Mouse (Mus musculus): Measurements from ENCODE around the gene Syndig1. TPM values are rescaled to one million over a fixed set of nuclear protein-coding genes. Genes with fewer than 3 reads are reported as not detected.

Gene Syndig1
- polyA plus RNA-seq, 1 experiment from 2014 or later, result 16.6 TPM

DNA sequence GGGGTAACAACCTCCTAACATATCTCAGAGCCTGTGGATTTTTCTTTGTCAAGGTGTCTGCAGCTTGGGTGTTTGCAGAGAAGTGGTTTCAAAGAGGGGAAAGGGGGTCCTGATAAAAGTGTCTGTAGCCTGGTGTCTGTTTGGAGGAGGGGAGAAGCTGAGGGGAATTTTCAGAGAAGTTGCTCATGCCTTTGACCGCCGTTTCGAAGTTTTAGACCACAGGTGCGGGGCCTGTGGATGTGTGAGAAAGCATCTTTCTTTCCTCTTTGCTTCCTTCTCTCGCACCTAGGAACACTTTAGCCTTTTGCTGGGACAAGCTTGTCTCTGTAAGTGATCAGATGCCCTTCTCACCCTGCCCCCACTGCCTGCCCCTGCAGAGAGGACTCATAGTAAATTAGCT is 3.3 kb downstream of the Syndig1 start:
- H3K27me3 ChIP-seq, result peaks cover 11% of the 10 kb centered on the region; the same call in 1 of the 2 replicates
- peak overlapping the region; percentile 65; the same call in 1 of the 2 replicates for H3K9ac ChIP-seq (replicated peaks)
- no peaks in the 10 kb centered on the region for H3K36me3 ChIP-seq
- peaks cover 26% of the 10 kb centered on the region for H3K4me1 ChIP-seq
- no peaks in the 10 kb centered on the region for H3K9me3 ChIP-seq
- no peak for ATAC-seq (replicated peaks)
- H3K27ac ChIP-seq (replicated peaks), result no peak overlapping the region
- H3K4me3 ChIP-seq, result peak overlapping the region; percentile 63
- peak overlapping the region; percentile 96 for H3K4me2 ChIP-seq (replicated peaks)
- 18% methylated on average over 5 of the region's 5 CpGs for WGBS

DNA sequence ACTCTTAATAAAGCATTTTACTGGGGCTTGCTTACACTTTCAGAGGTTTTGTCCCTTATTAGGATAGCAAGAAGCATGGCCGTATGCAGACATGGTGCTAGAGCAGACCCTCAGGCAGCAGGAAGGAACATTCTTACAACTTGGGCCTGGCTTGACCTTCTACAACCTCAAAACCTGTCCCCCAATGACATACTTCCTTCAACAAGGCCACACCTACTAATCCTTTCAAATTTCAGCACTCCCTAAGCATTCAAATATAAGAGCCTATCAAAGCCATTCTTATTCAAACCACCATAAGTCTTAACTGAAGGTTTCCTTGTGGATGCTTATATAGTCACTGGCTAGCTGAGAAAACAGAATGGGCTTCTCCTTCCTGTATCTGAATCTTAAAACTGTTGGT is 6.1 kb downstream of the Syndig1 start:
- WGBS, result 91% methylated on average over 1 of the region's 1 CpGs
- H3K9me3 ChIP-seq, result no peaks in the 10 kb centered on the region
- H3K27ac ChIP-seq (replicated peaks), result no peak overlapping the region
- no peak overlapping the region for H3K9ac ChIP-seq (replicated peaks)
- no peak overlapping the region for H3K4me2 ChIP-seq (replicated peaks)
- no peak overlapping the region for H3K4me3 ChIP-seq
- ATAC-seq (replicated peaks), result no peak
- no peaks in the 10 kb centered on the region for H3K36me3 ChIP-seq
- peaks cover 23% of the 10 kb centered on the region for H3K4me1 ChIP-seq
- peaks cover 11% of the 10 kb centered on the region; the same call in 1 of the 2 replicates for H3K27me3 ChIP-seq

DNA sequence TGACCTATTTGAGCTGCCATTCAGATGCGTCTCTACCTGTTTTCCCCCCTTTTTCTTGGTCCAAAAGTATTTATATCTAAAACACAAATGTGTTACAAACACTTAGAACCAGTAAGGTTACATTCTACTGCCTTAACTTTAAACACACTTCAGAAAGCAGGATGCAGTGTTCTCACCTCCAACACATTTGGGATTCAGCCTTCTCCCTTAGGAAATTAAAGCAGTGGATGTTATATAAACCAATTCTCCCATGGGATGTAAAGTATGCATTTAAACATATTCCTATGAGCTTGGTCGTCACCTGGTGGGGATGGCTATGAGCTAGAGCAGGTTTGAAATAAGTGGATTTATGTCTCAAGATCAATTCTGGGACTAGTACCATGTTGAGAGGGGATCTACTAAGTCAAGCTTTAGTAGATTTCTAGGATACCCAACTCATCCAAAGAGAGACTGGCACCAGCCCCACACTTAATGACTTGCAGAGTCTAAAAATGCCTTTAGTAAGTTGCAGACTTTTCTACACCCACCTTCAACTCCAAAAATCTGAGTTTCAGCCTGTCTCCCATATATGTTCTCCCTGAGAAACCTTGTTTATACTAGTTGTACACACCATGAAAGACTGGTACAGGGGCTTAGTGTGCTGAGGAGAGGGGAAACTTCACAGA is 7.6 kb downstream of the Syndig1 start:
- no peak overlapping the region for H3K4me2 ChIP-seq (replicated peaks)
- no peaks in the 10 kb centered on the region for H3K36me3 ChIP-seq
- H3K27me3 ChIP-seq, result peaks cover 11% of the 10 kb centered on the region; the same call in 1 of the 2 replicates
- H3K9me3 ChIP-seq, result no peaks in the 10 kb centered on the region
- ATAC-seq (replicated peaks), result no peak
- H3K9ac ChIP-seq (replicated peaks), result no peak overlapping the region
- 89% methylated on average over 2 of the region's 2 CpGs for WGBS
- H3K27ac ChIP-seq (replicated peaks), result no peak overlapping the region
- H3K4me1 ChIP-seq, result peaks cover 11% of the 10 kb centered on the region
- no peak overlapping the region for H3K4me3 ChIP-seq

DNA sequence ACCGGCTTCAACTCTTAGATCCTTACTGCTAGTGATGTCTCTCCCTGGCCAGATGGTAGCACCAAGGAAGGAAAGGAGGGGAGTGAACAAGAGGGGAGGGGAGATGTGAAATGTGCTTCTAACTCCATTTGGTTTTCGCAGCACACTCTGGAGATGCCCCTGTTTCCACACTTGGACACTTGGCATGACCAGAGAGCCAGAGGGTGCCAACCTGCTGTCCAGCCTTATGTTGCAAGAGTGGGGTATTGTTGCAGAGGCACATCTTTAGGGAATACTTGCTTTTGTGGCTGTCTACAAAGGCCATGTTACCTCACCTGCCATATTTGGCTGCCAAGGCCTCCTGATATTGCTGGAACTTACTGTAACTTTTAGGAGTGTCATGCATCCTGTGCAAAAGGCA is 10.7 kb downstream of the Syndig1 start:
- Histone ChIP-seq H3K4me1 (no peaks in the 10 kb centered on the region), H3K27ac (replicated peaks) (no peak overlapping the region), H3K27me3 (no peaks in the 10 kb centered on the region), H3K9ac (replicated peaks) (no peak overlapping the region), H3K4me2 (replicated peaks) (no peak overlapping the region), H3K9me3 (no peaks in the 10 kb centered on the region), H3K36me3 (no peaks in the 10 kb centered on the region), H3K4me3 (no peak overlapping the region)
- WGBS, result 89% methylated on average over 2 of the region's 2 CpGs
- no peak for ATAC-seq (replicated peaks)

DNA sequence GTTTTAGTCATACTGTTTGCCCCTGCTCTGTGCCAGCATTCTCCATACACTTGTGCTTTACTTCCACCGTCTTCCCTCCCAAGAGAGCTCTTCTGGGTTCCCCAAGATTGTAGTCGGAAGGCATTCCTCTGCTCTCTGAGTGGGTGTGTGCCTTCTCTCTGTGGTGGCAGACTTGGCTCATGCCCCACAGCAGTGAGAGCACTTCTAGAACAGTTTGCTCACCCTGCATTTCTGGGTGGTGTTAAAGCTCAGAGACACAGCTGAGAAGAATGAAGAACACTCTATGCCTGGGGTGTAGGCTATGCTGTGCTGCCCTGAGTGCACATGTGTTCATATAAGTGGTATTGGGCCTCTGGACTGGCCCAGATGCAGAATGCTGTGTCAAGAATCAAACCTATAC is 15.6 kb downstream of the Syndig1 start:
- Histone ChIP-seq H3K27me3 (no peaks in the 10 kb centered on the region), H3K4me3 (no peak overlapping the region), H3K4me2 (replicated peaks) (no peak overlapping the region), H3K9ac (replicated peaks) (no peak overlapping the region), H3K27ac (replicated peaks) (no peak overlapping the region), H3K36me3 (no peaks in the 10 kb centered on the region), H3K9me3 (no peaks in the 10 kb centered on the region), H3K4me1 (no peaks in the 10 kb centered on the region)
- ATAC-seq (replicated peaks), result no peak
- WGBS, result 77% methylated on average over 2 of the region's 2 CpGs

DNA sequence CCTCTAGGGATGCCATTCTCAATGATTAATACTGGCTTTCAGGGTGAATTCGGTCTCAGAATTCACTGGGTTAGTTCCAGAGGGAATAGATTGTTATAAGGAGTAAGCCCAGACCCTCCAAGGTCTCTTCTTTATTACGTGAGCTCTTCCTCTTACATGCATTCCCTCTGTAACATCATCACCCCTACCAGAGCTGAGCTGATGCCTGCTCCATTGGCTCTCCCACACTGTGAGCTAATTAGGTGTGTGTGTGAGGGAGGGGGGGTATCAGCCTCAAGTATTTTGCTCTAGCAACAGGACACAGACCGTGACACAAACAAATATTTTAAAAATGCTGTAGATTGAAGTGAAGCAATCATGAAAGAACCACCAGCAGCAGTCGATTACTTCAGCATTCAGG is 19.8 kb downstream of the Syndig1 start:
- ATAC-seq (replicated peaks), result no peak
- no peak overlapping the region for H3K27ac ChIP-seq (replicated peaks)
- no peaks in the 10 kb centered on the region for H3K9me3 ChIP-seq
- 72% methylated on average over 4 of the region's 4 CpGs for WGBS
- no peak overlapping the region for H3K4me3 ChIP-seq
- H3K27me3 ChIP-seq, result no peaks in the 10 kb centered on the region
- H3K9ac ChIP-seq (replicated peaks), result no peak overlapping the region
- H3K36me3 ChIP-seq, result no peaks in the 10 kb centered on the region
- no peak overlapping the region for H3K4me2 ChIP-seq (replicated peaks)
- no peaks in the 10 kb centered on the region for H3K4me1 ChIP-seq

DNA sequence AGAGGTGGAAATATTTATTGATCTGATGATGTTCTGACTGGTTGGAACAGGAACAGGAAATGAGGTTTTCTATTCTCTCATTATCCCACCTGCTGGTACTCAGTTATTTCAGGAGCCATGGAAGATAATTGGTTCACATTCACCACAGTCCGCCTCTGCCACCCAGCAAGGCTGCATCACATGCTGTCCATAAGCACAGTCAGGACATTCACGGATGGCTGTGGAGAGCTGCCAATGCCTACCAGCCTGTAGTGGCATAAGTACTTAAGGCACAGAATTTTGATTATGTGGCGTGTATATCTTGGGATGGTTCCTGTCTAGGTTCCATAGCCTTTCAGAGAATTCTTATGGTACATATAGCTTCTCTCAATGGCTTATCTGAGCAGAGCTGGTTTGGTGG is 32.0 kb downstream of the Syndig1 start:
- H3K4me1 ChIP-seq, result no peaks in the 10 kb centered on the region
- no peak overlapping the region for H3K9ac ChIP-seq (replicated peaks)
- no peaks in the 10 kb centered on the region for H3K36me3 ChIP-seq
- no peaks in the 10 kb centered on the region for H3K9me3 ChIP-seq
- H3K4me3 ChIP-seq, result no peak overlapping the region
- no peak for ATAC-seq (replicated peaks)
- WGBS, result 81% methylated on average over 3 of the region's 3 CpGs
- H3K4me2 ChIP-seq (replicated peaks), result no peak overlapping the region
- no peak overlapping the region for H3K27ac ChIP-seq (replicated peaks)
- no peaks in the 10 kb centered on the region for H3K27me3 ChIP-seq

DNA sequence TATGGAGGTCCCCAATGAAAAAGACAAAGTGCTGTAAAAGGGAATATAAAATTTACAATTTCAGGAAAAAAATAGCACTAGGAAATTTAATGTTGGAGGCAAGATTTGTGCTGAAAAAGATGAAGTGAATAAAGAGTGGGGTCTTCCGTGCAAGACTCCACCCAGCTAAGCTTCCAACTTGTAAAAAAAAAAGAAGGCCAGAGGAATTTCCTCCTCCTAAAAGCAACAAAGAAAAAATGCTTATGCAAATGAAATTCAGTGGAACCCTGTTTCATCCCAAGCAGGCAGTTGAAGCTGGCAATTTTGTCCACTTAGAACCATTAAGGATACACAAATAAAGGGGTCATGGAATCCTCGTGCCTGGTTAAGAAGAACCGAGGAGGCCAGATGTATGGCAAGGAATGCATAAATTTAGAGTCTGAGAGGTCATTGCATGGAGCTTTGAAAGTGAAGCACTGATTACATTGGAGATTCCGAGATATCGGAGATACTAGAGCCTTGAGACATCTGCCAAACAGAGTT is 37.0 kb downstream of the Syndig1 start:
- Histone ChIP-seq H3K27ac (replicated peaks) (no peak overlapping the region), H3K4me1 (no peaks in the 10 kb centered on the region), H3K27me3 (no peaks in the 10 kb centered on the region), H3K4me2 (replicated peaks) (no peak overlapping the region), H3K4me3 (no peak overlapping the region), H3K9me3 (no peaks in the 10 kb centered on the region), H3K9ac (replicated peaks) (no peak overlapping the region), H3K36me3 (no peaks in the 10 kb centered on the region)
- no peak for ATAC-seq (replicated peaks)
- WGBS, result 68% methylated on average over 5 of the region's 5 CpGs

DNA sequence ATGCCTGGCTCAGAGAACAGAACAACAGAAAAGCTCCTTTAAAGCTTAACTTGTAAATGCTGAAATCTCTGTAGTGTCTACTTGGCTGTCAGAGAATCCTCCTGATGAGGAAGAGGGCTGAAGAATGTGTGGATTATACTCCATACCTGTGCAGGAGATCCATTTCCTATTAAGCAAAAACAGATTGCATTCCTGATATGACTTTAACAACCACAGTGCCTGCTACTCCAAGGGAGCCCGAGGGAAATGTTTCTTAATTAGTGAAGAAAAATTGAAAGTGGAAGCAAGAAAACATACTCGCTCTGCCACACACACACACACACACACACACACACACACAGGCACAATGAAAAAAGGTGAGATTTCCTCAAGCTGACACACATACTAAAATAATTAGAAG is 41.5 kb downstream of the Syndig1 start:
- Histone ChIP-seq H3K36me3 (no peaks in the 10 kb centered on the region), H3K27me3 (no peaks in the 10 kb centered on the region), H3K27ac (replicated peaks) (no peak overlapping the region), H3K9ac (replicated peaks) (no peak overlapping the region), H3K4me2 (replicated peaks) (no peak overlapping the region), H3K4me3 (no peak overlapping the region), H3K4me1 (no peaks in the 10 kb centered on the region), H3K9me3 (no peaks in the 10 kb centered on the region)
- 63% methylated on average over 2 of the region's 2 CpGs for WGBS
- ATAC-seq (replicated peaks), result no peak

DNA sequence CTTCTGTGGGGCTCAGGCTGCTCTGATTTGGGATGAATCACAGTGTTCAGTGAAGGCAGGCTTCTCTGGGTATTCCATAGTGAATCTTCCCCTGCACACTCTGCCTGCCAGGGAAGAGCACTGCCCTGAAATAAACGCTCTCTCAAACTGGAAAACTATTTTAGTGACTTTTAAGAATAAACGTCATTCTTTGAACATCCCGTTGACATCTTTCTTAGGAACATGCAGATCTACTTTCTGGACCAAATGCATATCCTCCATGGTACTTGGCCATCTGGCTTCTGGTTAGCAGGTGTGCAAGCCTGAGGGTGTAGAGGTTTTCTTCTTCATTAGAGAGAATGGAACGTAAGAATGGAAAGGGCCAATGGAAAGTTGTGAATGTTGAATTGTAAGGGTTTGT is 43.5 kb downstream of the Syndig1 start:
- ATAC-seq (replicated peaks), result no peak
- WGBS, result 93% methylated on average over 4 of the region's 4 CpGs

DNA sequence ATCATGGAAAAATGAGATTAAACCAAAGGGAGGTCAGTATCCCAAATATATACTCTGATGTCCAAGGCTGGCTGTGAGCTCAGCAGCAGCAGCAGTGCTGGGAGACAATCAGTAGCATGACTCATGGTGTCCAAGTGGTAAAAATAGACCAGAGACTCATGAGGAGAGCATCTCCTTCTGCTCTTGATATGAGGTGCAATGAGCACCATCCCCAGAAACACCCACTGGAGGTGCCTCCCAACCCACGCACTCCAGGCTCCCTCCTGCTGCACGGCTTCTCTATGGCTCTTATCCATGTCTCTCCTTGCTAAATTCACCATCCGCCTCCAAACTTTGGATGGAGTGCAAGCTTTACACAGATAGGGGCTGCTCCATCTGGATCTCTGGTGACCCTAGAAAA is 44.3 kb downstream of the Syndig1 start:
- H3K9me3 ChIP-seq, result no peaks in the 10 kb centered on the region
- WGBS, result 94% methylated on average over 3 of the region's 3 CpGs
- H3K36me3 ChIP-seq, result no peaks in the 10 kb centered on the region
- no peak for ATAC-seq (replicated peaks)
- H3K9ac ChIP-seq (replicated peaks), result no peak overlapping the region
- no peak overlapping the region for H3K4me3 ChIP-seq
- H3K4me1 ChIP-seq, result no peaks in the 10 kb centered on the region
- no peak overlapping the region for H3K27ac ChIP-seq (replicated peaks)
- H3K27me3 ChIP-seq, result no peaks in the 10 kb centered on the region
- H3K4me2 ChIP-seq (replicated peaks), result no peak overlapping the region

More for the DNA sequence above, 43.5 kb downstream of the Syndig1 start:
- Histone ChIP-seq H3K27me3 (no peaks in the 10 kb centered on the region), H3K27ac (replicated peaks) (no peak overlapping the region), H3K36me3 (no peaks in the 10 kb centered on the region), H3K4me1 (no peaks in the 10 kb centered on the region), H3K9ac (replicated peaks) (no peak overlapping the region), H3K4me2 (replicated peaks) (no peak overlapping the region), H3K4me3 (no peak overlapping the region), H3K9me3 (no peaks in the 10 kb centered on the region)

DNA sequence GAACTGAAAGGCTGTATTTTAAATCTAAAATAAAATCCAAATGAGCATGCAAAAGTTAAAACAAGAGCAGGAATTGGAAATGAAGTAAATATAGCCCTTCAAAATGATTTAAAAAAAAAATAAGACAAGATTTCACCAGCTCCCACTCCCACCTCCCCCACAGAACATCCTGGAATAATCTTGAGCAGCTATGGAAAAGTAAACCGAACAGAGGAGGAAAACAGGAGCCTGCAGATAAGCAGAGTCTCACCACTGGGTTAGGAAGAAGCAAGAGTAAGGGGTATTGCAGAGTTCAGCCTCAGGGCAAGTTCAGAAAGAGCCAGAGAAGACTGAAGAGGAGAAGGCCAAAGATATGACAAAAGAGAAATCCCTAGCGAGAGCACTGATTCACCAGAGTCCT is 48.9 kb downstream of the Syndig1 start:
- 77% methylated on average over 2 of the region's 2 CpGs for WGBS
- H3K27me3 ChIP-seq, result no peaks in the 10 kb centered on the region
- H3K4me2 ChIP-seq (replicated peaks), result no peak overlapping the region
- H3K4me1 ChIP-seq, result no peaks in the 10 kb centered on the region
- H3K9ac ChIP-seq (replicated peaks), result no peak overlapping the region
- no peak for ATAC-seq (replicated peaks)
- H3K9me3 ChIP-seq, result no peaks in the 10 kb centered on the region
- no peaks in the 10 kb centered on the region for H3K36me3 ChIP-seq
- no peak overlapping the region for H3K27ac ChIP-seq (replicated peaks)
- no peak overlapping the region for H3K4me3 ChIP-seq

DNA sequence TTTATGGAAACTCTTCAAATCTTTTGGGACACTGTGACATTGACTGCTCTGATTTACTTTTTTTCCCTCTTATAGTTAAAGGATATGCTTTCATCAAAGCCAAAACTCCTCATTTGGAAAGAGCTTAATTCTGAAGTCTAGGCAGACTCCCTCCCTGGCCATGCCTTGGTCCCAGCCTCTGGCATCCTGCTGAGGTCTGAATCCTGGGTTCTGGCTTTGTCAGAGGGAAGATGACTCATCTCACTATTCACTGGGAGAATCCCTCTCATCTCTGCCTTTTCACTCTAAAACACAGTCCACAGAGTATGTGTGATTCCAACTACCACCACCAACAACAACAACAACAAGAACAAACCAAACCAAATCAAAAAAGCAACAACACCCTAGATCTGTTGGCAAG is 58.6 kb downstream of the Syndig1 start:
- no peak for ATAC-seq (replicated peaks)
- H3K9me3 ChIP-seq, result no peaks in the 10 kb centered on the region
- H3K4me3 ChIP-seq, result no peak overlapping the region
- H3K4me2 ChIP-seq (replicated peaks), result no peak overlapping the region
- peaks cover 10% of the 10 kb centered on the region; the same call in 1 of the 2 replicates for H3K4me1 ChIP-seq
- H3K27ac ChIP-seq (replicated peaks), result no peak overlapping the region
- no peaks in the 10 kb centered on the region for H3K36me3 ChIP-seq
- H3K9ac ChIP-seq (replicated peaks), result no peak overlapping the region
- H3K27me3 ChIP-seq, result no peaks in the 10 kb centered on the region
